Mouse (Mus musculus): ENCODE measurements around the gene Ndufaf2.

Gene Ndufaf2

GRCm38 (mm10) chr13:107962741-107963140, 195.7 kb downstream of the Ndufaf2 start:
- DNase-seq (ENCODE audit: low read depth, low spot score), result no peak

GRCm38 (mm10) chr13:107961972-107962371, 196.5 kb downstream of the Ndufaf2 start:
- DNase-seq (ENCODE audit: low read depth, low spot score), result no peak

GRCm38 (mm10) chr13:107961501-107961900, 196.9 kb downstream of the Ndufaf2 start:
- no peak for DNase-seq (ENCODE audit: low read depth, low spot score)

- no peak for DNase-seq (ENCODE audit: low read depth, low spot score)
Observed at GRCm38 (mm10) chr13:107960549-107960948, 197.9 kb downstream of the Ndufaf2 start.

GRCm38 (mm10) chr13:107959891-107960290, 198.5 kb downstream of the Ndufaf2 start:
- DNase-seq (ENCODE audit: low read depth, low spot score), result no peak

GRCm38 (mm10) chr13:107956246-107956645, 202.2 kb downstream of the Ndufaf2 start:
- DNase-seq (ENCODE audit: low read depth, low spot score), result no peak

GRCm38 (mm10) chr13:107955327-107956110, 202.9 kb downstream of the Ndufaf2 start:
- DNase-seq (ENCODE audit: low read depth, low spot score), result no peak

- peak; percentile 14 for DNase-seq (ENCODE audit: low read depth, low spot score)
Observed at GRCm38 (mm10) chr13:107954445-107955261, 203.8 kb downstream of the Ndufaf2 start.

- no peak for DNase-seq (ENCODE audit: low read depth, low spot score)
Observed at GRCm38 (mm10) chr13:107954100-107954444, 204.4 kb downstream of the Ndufaf2 start.
